Mouse (Mus musculus) heart, embryonic 12.5 days (tissue): ENCODE data around the gene Arf6. TPM values are rescaled to one million over a fixed set of nuclear protein-coding genes. Genes with fewer than 3 reads are reported as not detected.

ENCODE experiments used
- ATAC-seq: fragments of 200-750 bp; cut with Nextera tagmentation; 2 replicates; pipeline ENCODE4 v1.8.0; 2017; ENCODE audit warnings: moderate TSS enrichment, moderate library complexity; ENCODE audit not compliant: insufficient number of reproducible peaks, low FRiP score
- H3K27ac ChIP-seq: fragments of 300-500 bp; sonication (generic); 2 replicates; pipeline ENCODE4 v1.5.1; 2016; ENCODE audit warnings: mild to moderate bottlenecking, moderate library complexity; ENCODE audit not compliant: poor library complexity, severe bottlenecking
- H3K27me3 ChIP-seq: fragments of 300-500 bp; sonication (generic); replicated peaks from 2 replicates; pipeline ENCODE4 v1.6.1; 2016; ENCODE audit warnings: mild to moderate bottlenecking, moderate library complexity
- H3K36me3 ChIP-seq: fragments of 300-500 bp; sonication (generic); 2 replicates; pipeline ENCODE4 v1.6.1; 2016; ENCODE audit warnings: mild to moderate bottlenecking, moderate library complexity
- H3K4me1 ChIP-seq: fragments of 300-500 bp; sonication (generic); replicated peaks from 2 replicates; pipeline ENCODE4 v1.6.1; 2016; ENCODE audit warnings: mild to moderate bottlenecking
- H3K4me2 ChIP-seq: fragments of 300-500 bp; sonication (generic); 2 replicates; pipeline ENCODE4 v1.6.1; 2016; ENCODE audit warnings: mild to moderate bottlenecking, moderate library complexity
- H3K4me3 ChIP-seq: fragments of 300-500 bp; sonication (generic); 2 replicates; pipeline ENCODE4 v1.5.1; 2016; ENCODE audit warnings: mild to moderate bottlenecking
- H3K9ac ChIP-seq: fragments of 300-500 bp; sonication (generic); 2 replicates; pipeline ENCODE4 v1.6.1; 2016; ENCODE audit warnings: mild to moderate bottlenecking, moderate library complexity
- H3K9me3 ChIP-seq: fragments of 300-500 bp; sonication (generic); replicated peaks from 2 replicates; pipeline ENCODE4 v1.6.1; 2016; ENCODE audit warnings: mild to moderate bottlenecking, moderate library complexity
- WGBS: fragments of 180-500 bp; shearing (Covaris S2); methylation state at CpG from one replicate; pipeline ENCODE4 v1.1.7; 2016; 5-methylcytosine and 5-hydroxymethylcytosine counted together
- microRNA-seq: library from miRNA; unstranded; fragments of <30 nt; microRNA quantifications from one replicate; pipeline ENCODE4, GENCODE M21; 2017
- polyA plus RNA-seq: library from polyadenylated mRNA; unstranded; fragments of >200 nt; fragmentation: Nextera tagmentation; extraction: Ambion mirVana; gene quantifications from 2 replicates; pipeline ENCODE4 v1.2.1, GENCODE M21; 2016

Arf6 gene
- polyA plus RNA-seq, 1 experiment from 2014 or later, result 53.9 TPM

GRCm38 (mm10) chr12:69414826-69415572 lies 43.0 kb downstream of the Arf6 start:
- Histone ChIP-seq H3K27ac (no peak overlapping the region), H3K4me3 (no peak overlapping the region), H3K4me2 (no peak overlapping the region), H3K9me3 (no peaks in the 10 kb centered on the region), H3K4me1 (no peaks in the 10 kb centered on the region), H3K27me3 (no peaks in the 10 kb centered on the region), H3K9ac (no peak overlapping the region), H3K36me3 (no peaks in the 10 kb centered on the region)
- WGBS, result 53% methylated on average over 4 of the region's 4 CpGs
- no peak; the same call in 1 of the 2 replicates for ATAC-seq

DNA sequence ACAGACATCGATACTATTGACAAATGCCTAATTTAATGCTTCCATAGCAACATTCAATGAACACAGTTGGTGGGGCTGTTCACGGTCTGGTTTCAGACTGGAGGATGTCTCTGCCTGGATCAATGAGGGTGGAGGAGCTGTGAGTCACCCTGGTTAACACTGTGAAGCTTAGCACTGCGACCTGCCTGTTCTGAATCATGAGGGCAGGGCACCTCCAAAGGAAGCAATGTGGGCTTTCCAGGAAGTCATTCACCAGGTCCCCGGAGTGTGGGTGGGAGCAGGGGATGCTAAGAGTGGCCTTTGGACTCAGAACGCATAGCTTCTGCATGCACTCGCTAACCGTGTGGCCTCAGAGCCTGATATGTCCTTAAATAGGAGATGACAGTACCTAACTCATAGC lies 44.8 kb downstream of the Arf6 start:
- no peaks in the 10 kb centered on the region for H3K4me1 ChIP-seq
- H3K4me2 ChIP-seq, result no peak overlapping the region
- WGBS, result 62% methylated on average over 7 of the region's 7 CpGs
- no peaks in the 10 kb centered on the region for H3K36me3 ChIP-seq
- ATAC-seq, result no peak
- H3K27ac ChIP-seq, result no peak overlapping the region
- H3K4me3 ChIP-seq, result no peak overlapping the region
- no peaks in the 10 kb centered on the region for H3K27me3 ChIP-seq
- H3K9ac ChIP-seq, result no peak overlapping the region
- H3K9me3 ChIP-seq, result no peaks in the 10 kb centered on the region

- Histone ChIP-seq H3K27me3 (no peaks in the 10 kb centered on the region), H3K9me3 (no peaks in the 10 kb centered on the region), H3K9ac (no peak overlapping the region), H3K36me3 (no peaks in the 10 kb centered on the region), H3K4me1 (0 out of 2 replicates have a peak, but pooled peaks cover 2% of the 10 kb centered on the region), H3K4me3 (no peak overlapping the region), H3K4me2 (no peak overlapping the region), H3K27ac (no peak overlapping the region)
- WGBS, result 61% methylated on average over 9 of the region's 9 CpGs
- no peak for ATAC-seq
Observed at GRCm38 (mm10) chr12:69417701-69418291, 45.8 kb downstream of the Arf6 start.

DNA sequence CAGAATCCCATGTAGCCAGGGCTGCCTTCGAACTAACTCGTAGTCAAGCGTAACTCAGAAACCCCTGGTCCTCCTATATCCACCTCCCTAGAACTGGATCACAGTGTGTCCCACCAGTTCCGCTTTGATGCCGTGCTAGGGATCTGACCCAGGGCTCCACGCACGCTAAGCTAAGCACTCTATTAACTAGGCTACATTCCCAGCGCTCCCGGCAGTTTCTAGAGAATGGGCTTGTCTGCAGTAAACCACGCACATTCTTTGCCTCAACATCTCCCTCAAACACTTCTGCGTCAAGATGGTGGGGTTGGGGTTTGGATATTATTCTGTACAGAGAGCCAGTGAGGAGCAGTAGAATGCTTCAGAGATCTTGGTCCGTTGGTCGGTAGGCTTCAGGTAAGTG lies 46.7 kb downstream of the Arf6 start:
- H3K27me3 ChIP-seq, result no peaks in the 10 kb centered on the region
- no peak overlapping the region for H3K4me3 ChIP-seq
- 0 out of 2 replicates have a peak, but pooled peaks cover 7% of the 10 kb centered on the region for H3K4me1 ChIP-seq
- H3K4me2 ChIP-seq, result no peak overlapping the region
- H3K9me3 ChIP-seq, result no peaks in the 10 kb centered on the region
- WGBS, result 89% methylated on average over 13 of the region's 13 CpGs
- H3K36me3 ChIP-seq, result no peaks in the 10 kb centered on the region
- H3K27ac ChIP-seq, result no peak overlapping the region
- ATAC-seq, result no peak
- no peak overlapping the region for H3K9ac ChIP-seq

DNA sequence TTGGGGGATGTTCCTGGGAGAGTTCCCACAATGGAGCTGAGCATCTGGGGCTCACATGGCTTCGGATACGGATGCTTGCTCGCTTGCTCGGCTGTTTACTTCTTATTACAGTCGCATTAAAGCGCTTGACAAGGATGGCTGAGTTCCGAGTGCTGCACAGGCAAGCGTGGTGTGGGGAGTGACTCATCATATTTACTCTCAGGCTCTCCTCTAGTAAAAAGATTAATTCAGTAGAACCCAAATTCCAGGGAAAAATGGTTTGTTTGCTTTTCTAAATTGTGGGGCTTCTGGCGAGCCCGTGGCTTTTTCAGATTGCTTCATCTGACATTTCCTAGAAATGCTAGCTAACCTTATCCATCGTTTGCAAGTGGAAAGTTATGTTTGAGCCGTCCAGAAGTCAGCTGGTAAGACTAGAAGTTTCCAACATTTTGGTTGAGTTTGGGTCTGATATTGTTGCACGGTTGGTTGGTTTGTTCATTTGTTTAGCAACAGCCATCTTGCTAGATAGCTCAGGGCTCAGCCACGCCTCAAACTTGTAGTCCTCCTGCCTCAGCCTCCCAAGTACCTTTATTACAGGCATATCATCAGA lies 47.2 kb downstream of the Arf6 start:
- WGBS, result 82% methylated on average over 14 of the region's 14 CpGs
- H3K4me1 ChIP-seq, result 0 out of 2 replicates have a peak, but pooled peaks cover 7% of the 10 kb centered on the region

DNA sequence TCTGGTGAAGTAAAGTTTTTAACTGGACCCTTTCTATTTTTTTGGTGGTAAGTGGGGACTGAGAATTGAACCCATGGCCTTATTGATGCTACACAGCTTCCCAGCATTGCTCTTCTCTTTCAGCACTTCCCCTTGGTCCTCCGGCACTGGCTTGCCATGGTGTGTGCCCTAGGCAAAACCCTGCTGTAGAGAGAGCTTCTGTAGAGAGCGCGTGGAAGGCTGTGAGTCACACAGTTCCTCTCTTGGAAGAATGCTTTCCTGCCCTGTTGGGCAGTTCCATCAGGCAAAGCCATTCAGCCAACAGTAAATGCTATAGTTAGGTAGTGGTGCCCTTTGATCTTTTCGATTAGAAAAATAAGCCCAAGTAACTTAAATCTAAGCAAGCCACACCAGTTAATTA lies 47.7 kb downstream of the Arf6 start:
- ATAC-seq, result no peak
- Histone ChIP-seq H3K9me3 (no peaks in the 10 kb centered on the region), H3K4me3 (no peak overlapping the region), H3K36me3 (no peaks in the 10 kb centered on the region), H3K9ac (no peak overlapping the region), H3K27me3 (no peaks in the 10 kb centered on the region), H3K27ac (no peak overlapping the region), H3K4me2 (no peak overlapping the region), H3K4me1 (0 out of 2 replicates have a peak, but pooled peaks cover 7% of the 10 kb centered on the region)
- WGBS, result 82% methylated on average over 4 of the region's 4 CpGs

More for the DNA sequence above, 47.2 kb downstream of the Arf6 start:
- Histone ChIP-seq H3K27me3 (no peaks in the 10 kb centered on the region), H3K9me3 (no peaks in the 10 kb centered on the region), H3K4me3 (no peak overlapping the region), H3K36me3 (no peaks in the 10 kb centered on the region), H3K9ac (no peak overlapping the region), H3K4me2 (no peak overlapping the region), H3K27ac (no peak overlapping the region)
- ATAC-seq, result no peak

DNA sequence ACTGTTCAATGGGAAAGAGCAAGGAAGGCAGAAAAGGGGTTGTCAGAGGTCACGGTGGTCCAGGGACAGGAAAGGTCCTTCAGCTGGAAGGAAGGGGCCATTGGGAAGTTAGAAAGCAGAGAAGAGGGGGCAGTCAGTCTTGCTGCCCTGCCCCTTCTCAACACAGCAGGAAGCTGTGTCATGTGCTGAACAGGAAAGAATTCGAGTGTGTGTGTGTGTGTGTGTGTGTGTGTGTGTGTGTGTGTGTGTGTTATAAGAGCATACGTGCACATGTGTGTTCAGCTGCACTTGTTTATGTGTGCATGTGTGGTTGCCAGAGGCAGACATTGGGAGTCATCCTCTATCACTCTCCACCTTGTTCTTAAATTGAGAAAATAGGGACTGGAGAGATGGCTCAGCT lies 48.8 kb downstream of the Arf6 start:
- no peak overlapping the region for H3K4me2 ChIP-seq
- H3K36me3 ChIP-seq, result no peaks in the 10 kb centered on the region
- H3K27me3 ChIP-seq, result no peaks in the 10 kb centered on the region
- whole genome bisulfite sequencing, result 60% methylated on average over 3 of the region's 3 CpGs
- no peak overlapping the region for H3K27ac ChIP-seq
- ATAC-seq, result no peak
- no peaks in the 10 kb centered on the region for H3K9me3 ChIP-seq
- no peak overlapping the region for H3K4me3 ChIP-seq
- H3K9ac ChIP-seq, result no peak overlapping the region
- peaks cover 13% of the 10 kb centered on the region; the same call in 1 of the 2 replicates for H3K4me1 ChIP-seq

GRCm38 (mm10) chr12:69422827-69423537 lies 51.0 kb downstream of the Arf6 start:
- Histone ChIP-seq H3K27me3 (no peaks in the 10 kb centered on the region), H3K9ac (no peak overlapping the region), H3K9me3 (no peaks in the 10 kb centered on the region), H3K4me3 (no peak overlapping the region), H3K4me1 (peaks cover 13% of the 10 kb centered on the region; the same call in 1 of the 2 replicates), H3K27ac (no peak overlapping the region), H3K4me2 (no peak overlapping the region), H3K36me3 (no peaks in the 10 kb centered on the region)
- no peak for ATAC-seq
- 74% methylated on average over 20 of the region's 20 CpGs for WGBS

Small RNAs within 50 kb of the gene (microRNA-seq; reads per million reads assigned to microRNA genes)
- gene Gm47299 (0.71 reads per million), gene Gm47305 (not detected)

Other genes starting within 250 kb of the Arf6 start
- gene Rps29, start 213.0 kb upstream of the Arf6 start, polyA plus RNA-seq, result 1,310 and 1,336 TPM in 2 replicates
- 16.1 and 17.5 TPM in 2 replicates for gene Lrr1, start 203.3 kb upstream of the Arf6 start, polyA plus RNA-seq
- 572 and 579 TPM in 2 replicates for gene Rpl36al, start 188.1 kb upstream of the Arf6 start, polyA plus RNA-seq
- gene Mgat2, start 188.0 kb upstream of the Arf6 start, polyA plus RNA-seq, result 56.2 and 56.8 TPM in 2 replicates
- gene Gm49383, start 175.0 kb upstream of the Arf6 start, polyA plus RNA-seq, result 18.5 and 19.4 TPM in 2 replicates
- gene Dnaaf2, start 173.7 kb upstream of the Arf6 start, polyA plus RNA-seq, result 8.1 and 9.1 TPM in 2 replicates
- gene Gm49384, start 167.9 kb upstream of the Arf6 start, polyA plus RNA-seq, result 16.0 and 19.2 TPM in 2 replicates
- 16.7 and 19.7 TPM in 2 replicates for gene Pole2, start 144.0 kb upstream of the Arf6 start, polyA plus RNA-seq
- gene Klhdc1, start 131.0 kb upstream of the Arf6 start, polyA plus RNA-seq, result 7.7 and 8.0 TPM in 2 replicates
- gene Klhdc2, start 75.5 kb upstream of the Arf6 start, polyA plus RNA-seq, result 142 and 144 TPM in 2 replicates
- gene Nemf, start 15.0 kb upstream of the Arf6 start, polyA plus RNA-seq, result 69.5 and 71.0 TPM in 2 replicates
- 1.1 and 2.4 TPM in 2 replicates for gene Gm9887, start 308 bp downstream of the Arf6 start, polyA plus RNA-seq
- gene Vcpkmt, start 210.9 kb downstream of the Arf6 start, polyA plus RNA-seq, result 19.2 and 21.4 TPM in 2 replicates